Mouse (Mus musculus) lung, adult 2 months (tissue): Measurements from ENCODE around the gene Pex14.

ENCODE experiments used
- CTCF ChIP-seq: fragments of 200-500 bp; IDR thresholded peaks from 2 replicates; pipeline ENCODE4 v1.5.1; 2011; ENCODE audit warnings: mild to moderate bottlenecking, low read length, control low read depth; ENCODE audit not compliant: insufficient read depth
- POLR2A ChIP-seq: fragments of 200-500 bp; IDR thresholded peaks from 2 replicates; pipeline ENCODE4 v1.6.1; 2011; ENCODE audit warnings: low read depth, mild to moderate bottlenecking, control low read depth, low read length, borderline replicate concordance; ENCODE audit errors: extremely low read depth

GRCm38 (mm10) chr4:148915849-148916248, 183.8 kb downstream of the Pex14 start:
- TF ChIP-seq CTCF (no peak), POLR2A (no peak)
